Mouse (Mus musculus) inflammation-experienced regulatory T-cells (primary cell): ENCODE data around the gene Olfr855. TPM values are rescaled to one million over a fixed set of nuclear protein-coding genes. Genes with fewer than 3 reads are reported as not detected.

Source experiments
- polyA plus RNA-seq, 2 experiments: library from polyadenylated mRNA; unstranded; fragments of 100-300 nt; shearing (Covaris generic); gene quantifications; one replicate each; pipeline ENCODE4 v1.2.1; 2017

Gene Olfr855
- polyA plus RNA-seq: under 1 TPM in 1 of 2 experiments, not detected in 1; 0.16 TPM

GRCm38 (mm10) chr9:19582317-19582716 lies at the start of gene Olfr855:
TSS of gene Olfr855 (plus strand) at chr9:19582617.

GRCm38 (mm10) chr9:19540976-19541375 lies 41.4 kb upstream of the Olfr855 start, which contains the start of gene Olfr853:
TSS of gene Olfr853 (minus strand) at chr9:19541076.

GRCm38 (mm10) chr9:19567282-19567681 lies 15.1 kb upstream of the Olfr855 start, which contains the start of gene Olfr854:
TSS of gene Olfr854 (minus strand) at chr9:19567382.

GRCm38 (mm10) chr9:19621843-19622822 lies 39.7 kb downstream of the Olfr855 start, which contains the start of gene Zfp317:
TSS of gene Zfp317 (plus strand) at chr9:19622102.

Other genes with a start within 250 kb of the Olfr855 start
- gene Olfr845, start 246.2 kb upstream of the Olfr855 start, polyA plus RNA-seq: not detected
- gene Olfr846, start 218.6 kb upstream of the Olfr855 start, polyA plus RNA-seq: not detected
- gene Olfr847, start 203.9 kb upstream of the Olfr855 start, polyA plus RNA-seq: under 1 TPM in 1 of 2 experiments, not detected in 1; 0.16 TPM
- gene Olfr849, start 142.4 kb upstream of the Olfr855 start, polyA plus RNA-seq: not detected
- not detected for gene Olfr850, start 104.4 kb upstream of the Olfr855 start, polyA plus RNA-seq
- not detected for gene Olfr851, start 89.3 kb upstream of the Olfr855 start, polyA plus RNA-seq
- not detected for gene Olfr853, start 41.5 kb upstream of the Olfr855 start, polyA plus RNA-seq
- not detected for gene Olfr854, start 15.2 kb upstream of the Olfr855 start, polyA plus RNA-seq
- 10 to 100 TPM; 28.5 to 34.8 TPM for gene Zfp317, start 39.5 kb downstream of the Olfr855 start, polyA plus RNA-seq
- not detected for gene Olfr857, start 126.8 kb downstream of the Olfr855 start, polyA plus RNA-seq
- gene Olfr58, start 197.7 kb downstream of the Olfr855 start, polyA plus RNA-seq: under 1 TPM in 1 of 2 experiments, not detected in 1; 0.42 TPM
- gene Olfr859, start 222.3 kb downstream of the Olfr855 start, polyA plus RNA-seq: under 1 TPM in 1 of 2 experiments, not detected in 1; 0.11 TPM